Mouse (Mus musculus) ES-Bruce4 (cell line): ENCODE measurements at regions not wholly inside any gene's neighbourhood (a gene's known extent, or its start where the extent isn't known, plus 50 kb on each side); places are given as distances from the start of the nearest gene placed in this dataset.

Experiments
- H3K27ac ChIP-seq: 2 replicates; pipeline ENCODE4 v1.5.1; 2012; ENCODE audit warnings: low read length, inconsistent platforms; ENCODE audit not compliant: insufficient read depth
- H3K27me3 ChIP-seq: 2 replicates; pipeline ENCODE4 v1.6.1; 2012; ENCODE audit warnings: mild to moderate bottlenecking, low read length, inconsistent platforms; ENCODE audit not compliant: control insufficient read depth, poor library complexity, insufficient read depth, severe bottlenecking
- H3K36me3 ChIP-seq: 2 replicates; pipeline ENCODE4 v1.6.1; 2012; ENCODE audit warnings: inconsistent platforms, mild to moderate bottlenecking, low read length, moderate library complexity; ENCODE audit not compliant: control insufficient read depth, poor library complexity, insufficient read depth, severe bottlenecking
- H3K4me1 ChIP-seq: one replicate; pipeline ENCODE4 v1.8.1; 2011; ENCODE audit warnings: low read length; ENCODE audit not compliant: control insufficient read depth, insufficient read depth
- H3K4me3 ChIP-seq: 2 replicates; pipeline ENCODE4 v1.5.1; 2011; ENCODE audit warnings: low read depth, mild to moderate bottlenecking, low read length
- H3K9ac ChIP-seq: 2 replicates; pipeline ENCODE4 v1.6.1; 2012; ENCODE audit warnings: low read depth, mild to moderate bottlenecking, inconsistent platforms; ENCODE audit not compliant: poor library complexity, severe bottlenecking
- H3K9me3 ChIP-seq: replicated peaks from 2 replicates; pipeline ENCODE4 v1.6.1; 2012; ENCODE audit warnings: mild to moderate bottlenecking, low read length, inconsistent platforms; ENCODE audit not compliant: control insufficient read depth, poor library complexity, insufficient read depth, severe bottlenecking
- CTCF ChIP-seq: IDR thresholded peaks from one replicate; pipeline ENCODE4 v1.8.1; 2011; ENCODE audit warnings: low read depth, low read length
- EP300 ChIP-seq: IDR thresholded peaks from 2 replicates; pipeline ENCODE4 v1.6.1; 2011; ENCODE audit warnings: low read depth, low read length; ENCODE audit not compliant: insufficient read depth
- POLR2A ChIP-seq: IDR thresholded peaks from one replicate; pipeline ENCODE4 v1.8.1; 2011; ENCODE audit warnings: low read length; ENCODE audit not compliant: insufficient read depth

DNA sequence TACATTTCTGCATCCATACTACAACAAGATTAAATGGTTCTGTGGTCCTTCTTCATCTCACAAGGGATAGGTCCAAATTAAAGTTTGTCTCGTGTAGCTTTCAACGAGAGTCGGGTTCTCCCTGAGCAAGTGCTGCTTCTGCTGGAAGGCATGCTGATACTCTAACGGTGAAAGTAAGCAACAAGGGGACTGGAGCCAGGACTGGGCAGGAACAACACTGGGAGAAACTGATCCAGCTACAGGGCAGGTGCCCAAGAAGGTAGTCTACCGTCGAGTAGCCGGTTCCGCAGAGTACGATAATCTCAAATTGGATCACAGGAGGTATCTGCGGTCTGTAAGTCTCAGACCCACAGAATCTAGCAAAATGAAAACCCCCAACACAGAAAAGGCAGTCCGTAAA is 74.2 kb upstream of the Atp2b1 start:
- Histone ChIP-seq H3K9me3 (no peaks in the 10 kb centered on the region), H3K36me3 (no peaks in the 10 kb centered on the region), H3K27ac (no peak overlapping the region), H3K9ac (no peak overlapping the region), H3K4me3 (no peak overlapping the region), H3K4me1 (peaks cover 1% of the 10 kb centered on the region), H3K27me3 (no peaks in the 10 kb centered on the region)
- TF ChIP-seq EP300 (no peak), CTCF (no peak), POLR2A (no peak)

DNA sequence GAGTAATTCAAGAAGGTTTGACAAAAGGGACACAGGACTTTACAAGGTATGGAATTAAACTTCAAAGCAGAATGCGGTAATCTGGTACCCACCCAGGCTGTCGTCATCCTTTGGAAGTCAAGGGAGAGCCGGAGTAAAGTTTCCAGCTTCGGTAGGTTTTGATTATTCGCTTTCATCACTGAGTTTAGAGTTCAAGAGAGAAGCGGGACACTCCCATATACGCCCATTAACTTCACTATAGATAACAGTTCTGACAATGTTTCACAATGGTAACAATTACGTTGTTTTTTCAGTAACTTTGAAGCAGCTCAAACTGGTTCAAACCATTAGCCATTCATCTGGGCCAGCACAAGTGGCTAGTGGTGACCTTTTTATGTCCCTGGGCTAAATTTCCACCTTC is 73.8 kb upstream of the Atp2b1 start:
- no peak overlapping the region for H3K9ac ChIP-seq
- H3K27ac ChIP-seq = no peak overlapping the region
- H3K4me3 ChIP-seq = no peak overlapping the region
- H3K4me1 ChIP-seq = peaks cover 1% of the 10 kb centered on the region
- no peaks in the 10 kb centered on the region for H3K27me3 ChIP-seq
- no peak for TF ChIP-seq CTCF
- no peak for TF ChIP-seq EP300
- no peak for TF ChIP-seq POLR2A
- H3K36me3 ChIP-seq = no peaks in the 10 kb centered on the region
- no peaks in the 10 kb centered on the region for H3K9me3 ChIP-seq

DNA sequence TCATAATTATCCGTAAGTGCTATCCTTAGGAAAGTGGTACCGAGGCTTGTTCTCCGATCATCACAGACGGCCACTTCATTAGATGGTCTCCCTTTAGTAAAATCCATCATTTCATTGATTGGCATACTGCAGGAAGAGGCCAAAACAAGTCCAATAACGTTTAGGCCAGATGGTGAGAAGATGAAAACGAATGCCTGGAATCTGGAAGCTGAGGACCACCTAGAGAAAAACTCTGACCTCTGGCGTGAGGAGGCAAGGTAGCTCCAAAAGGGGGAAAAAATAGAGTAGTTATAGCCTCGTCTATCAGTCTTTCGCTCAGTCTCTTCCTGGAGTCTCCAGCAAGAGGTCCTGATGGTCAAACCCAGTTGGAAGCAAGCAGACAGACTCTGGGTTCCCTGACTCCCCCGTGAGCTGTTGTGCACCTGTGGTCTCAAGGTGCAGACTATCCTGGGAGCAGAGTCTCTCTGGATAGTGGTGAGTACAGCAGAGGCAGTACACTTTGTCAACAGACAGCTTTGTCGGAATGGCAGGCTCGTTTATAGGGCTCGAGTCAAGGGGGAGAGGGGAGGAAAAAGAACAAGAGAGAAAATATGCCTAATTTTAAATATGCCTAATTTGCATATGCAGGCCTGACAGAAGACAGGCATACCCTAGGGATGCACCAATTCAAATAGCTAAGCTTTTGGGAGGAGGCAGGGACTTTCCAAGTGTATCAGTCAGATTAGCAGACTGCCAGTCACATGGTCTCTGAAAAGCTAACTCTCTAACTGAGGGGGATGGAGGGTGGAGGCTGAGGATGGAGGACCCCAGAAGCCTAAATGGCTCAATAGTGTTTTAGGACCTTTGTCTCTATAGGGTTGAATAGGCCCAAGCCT is 73.0 kb upstream of the Atp2b1 start:
- H3K27ac ChIP-seq = no peak overlapping the region
- no peak overlapping the region for H3K4me3 ChIP-seq
- TF ChIP-seq EP300 (no peak), POLR2A (no peak), CTCF (no peak)
- H3K9ac ChIP-seq = no peak overlapping the region
- H3K9me3 ChIP-seq = no peaks in the 10 kb centered on the region
- H3K27me3 ChIP-seq = no peaks in the 10 kb centered on the region
- no peaks in the 10 kb centered on the region for H3K36me3 ChIP-seq
- peaks cover 1% of the 10 kb centered on the region for H3K4me1 ChIP-seq

DNA sequence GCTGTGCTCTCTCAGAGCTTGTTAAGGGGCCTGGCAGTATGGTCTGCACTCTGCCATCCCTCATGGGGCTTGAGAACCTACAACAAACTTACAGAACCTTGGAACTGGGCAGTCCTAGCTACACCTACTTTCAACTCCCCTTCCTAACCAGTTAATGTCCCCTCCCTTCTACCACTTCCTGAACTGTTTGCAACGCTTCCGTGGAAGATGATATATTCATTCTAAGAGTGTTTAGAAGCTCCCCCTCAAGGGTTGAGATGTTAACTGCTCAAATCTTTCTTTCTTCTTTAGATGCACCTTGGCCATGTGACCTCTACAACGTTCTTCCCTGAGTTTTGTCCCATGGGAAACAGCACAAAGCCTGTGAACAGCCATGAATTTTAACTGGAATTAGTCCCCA is 72.3 kb upstream of the Atp2b1 start:
- no peak overlapping the region for H3K27ac ChIP-seq
- no peaks in the 10 kb centered on the region for H3K27me3 ChIP-seq
- no peak overlapping the region for H3K4me3 ChIP-seq
- no peak overlapping the region for H3K9ac ChIP-seq
- no peaks in the 10 kb centered on the region for H3K9me3 ChIP-seq
- no peak for TF ChIP-seq POLR2A
- TF ChIP-seq EP300 = no peak
- no peak for TF ChIP-seq CTCF
- H3K4me1 ChIP-seq = peaks cover 1% of the 10 kb centered on the region
- no peaks in the 10 kb centered on the region for H3K36me3 ChIP-seq

DNA sequence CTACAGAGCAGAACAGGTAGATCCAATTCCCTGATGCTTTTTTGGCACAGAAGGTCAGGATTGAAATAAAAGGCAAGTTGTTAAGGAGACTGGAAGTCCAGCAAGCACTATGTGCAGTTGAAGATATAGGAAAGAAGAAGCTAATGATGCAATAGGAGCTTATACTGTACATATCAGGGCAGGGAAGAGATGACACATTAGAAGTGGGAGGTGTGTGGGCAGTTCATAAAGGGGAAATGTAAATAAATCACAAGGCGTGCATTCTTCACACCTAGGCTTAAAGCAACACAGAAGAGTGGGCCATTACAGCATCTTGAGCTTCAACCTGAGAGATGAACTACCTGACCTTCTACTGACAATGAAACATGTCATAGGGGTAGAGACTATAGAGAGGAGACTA is 71.5 kb upstream of the Atp2b1 start:
- H3K27ac ChIP-seq = no peak overlapping the region
- H3K9me3 ChIP-seq = no peaks in the 10 kb centered on the region
- H3K4me1 ChIP-seq = peaks cover 1% of the 10 kb centered on the region
- H3K27me3 ChIP-seq = no peaks in the 10 kb centered on the region
- TF ChIP-seq CTCF (no peak), POLR2A (no peak), EP300 (no peak)
- no peaks in the 10 kb centered on the region for H3K36me3 ChIP-seq
- no peak overlapping the region for H3K9ac ChIP-seq
- no peak overlapping the region for H3K4me3 ChIP-seq

DNA sequence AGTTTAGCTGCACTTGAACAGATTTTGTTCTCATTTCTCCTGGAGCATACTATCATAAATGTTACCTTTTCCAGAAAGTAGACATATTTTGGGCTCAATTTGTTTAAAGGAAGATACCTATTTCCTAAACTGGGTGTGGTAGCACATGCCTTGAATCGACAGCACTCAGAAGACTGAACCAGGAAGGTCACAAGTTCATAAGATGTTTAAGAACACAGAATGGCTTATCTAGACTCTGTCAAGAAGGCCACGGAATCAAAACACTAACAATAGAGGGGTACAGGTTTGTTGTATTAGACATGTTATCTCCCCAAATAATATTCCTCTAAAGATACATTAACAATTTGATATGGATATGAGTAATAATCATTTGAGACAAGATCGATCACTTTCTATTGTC is 64.4 kb upstream of the Atp2b1 start:
- Histone ChIP-seq H3K27me3 (no peaks in the 10 kb centered on the region), H3K4me3 (no peak overlapping the region), H3K9ac (no peak overlapping the region), H3K36me3 (no peaks in the 10 kb centered on the region), H3K9me3 (no peaks in the 10 kb centered on the region), H3K27ac (no peak overlapping the region), H3K4me1 (no peaks in the 10 kb centered on the region)
- TF ChIP-seq CTCF (no peak), EP300 (no peak), POLR2A (no peak)
